Mouse (Mus musculus) liver, postnatal 0 days (tissue): ENCODE measurements around the gene Esrrb.

ENCODE experiments used
- CTCF ChIP-seq: sonication (generic); IDR thresholded peaks from 2 replicates; pipeline ENCODE4 v1.5.1; 2016; ENCODE audit warnings: antibody characterized with exemption, low read depth
- EP300 ChIP-seq: IDR thresholded peaks from 2 replicates; pipeline ENCODE4 v1.6.1; 2016; ENCODE audit warnings: antibody characterized with exemption, low read depth, mild to moderate bottlenecking

GRCm38 (mm10) chr12:86478908-86479307 is 118.0 kb downstream of the Esrrb start:
- TF ChIP-seq CTCF, result no peak
- no peak for TF ChIP-seq EP300
